In the genomic region with DNA sequence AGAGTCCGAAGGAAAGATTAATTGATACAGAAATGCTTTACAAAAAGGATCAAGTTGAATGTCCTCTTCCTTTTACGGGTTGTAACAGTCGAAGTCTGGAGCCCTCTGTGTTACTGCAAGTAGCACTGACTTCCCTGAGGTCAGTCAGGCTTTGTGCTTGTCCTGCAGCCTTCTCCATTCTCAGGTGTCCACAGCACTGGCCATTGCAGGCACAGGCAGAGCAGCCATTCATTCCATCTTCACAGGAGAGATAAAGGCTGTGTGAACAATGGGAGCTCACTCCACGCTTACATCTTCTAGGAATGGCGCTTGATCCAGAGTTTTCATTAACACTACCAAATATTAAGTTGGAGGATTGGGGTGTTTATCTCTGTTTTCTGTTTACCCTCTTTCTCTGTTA, we compare ENCODE assay signal across 19 mouse cellular contexts.
DNase-seq lines count a peak whose midpoint lies in the region; ATAC-seq lines count a peak whose summit lies in the region.
"Had no signal": no experiment of that assay in that cellular context is flagged by ENCODE, and none has a peak within 500 bp of the region (broad histone marks: within the 10 kb centered on the region; RNA-seq: fewer than 3 reads in every experiment).

No protein-coding gene starts in this region.

- no peaks in the 10 kb centered on the region for H3K9me3 ChIP-seq in heart, embryonic 11.5 days (replicated peaks; ENCODE audit: control insufficient read depth, low read length)
- 0 out of 2 replicates have a peak, but pooled peaks cover 7% of the 10 kb centered on the region for H3K9me3 ChIP-seq in midbrain, embryonic 10.5 days (replicated peaks)
- no peaks in the 10 kb centered on the region for H3K9me3 ChIP-seq in midbrain, embryonic 16.5 days (replicated peaks; ENCODE audit: control insufficient read depth, low read length, poor library complexity, severe bottlenecking)
- H3K9me3 ChIP-seq in embryonic facial prominence, embryonic 12.5 days: no peaks in the 10 kb centered on the region
- no peaks in the 10 kb centered on the region for H3K9me3 ChIP-seq in embryonic facial prominence, embryonic 15.5 days (replicated peaks)
- H3K9me3 ChIP-seq: limb, embryonic 15.5 days; liver, embryonic 15.5 days; neural tube, embryonic 12.5 days had no signal

- H3K9ac ChIP-seq in heart, embryonic 11.5 days (ENCODE audit: low read depth, low read length): no peak overlapping the region
- no peak overlapping the region for H3K9ac ChIP-seq in midbrain, embryonic 16.5 days (ENCODE audit: low read depth, low read length)
- H3K9ac ChIP-seq in embryonic facial prominence, embryonic 12.5 days: no peak overlapping the region
- H3K9ac ChIP-seq in embryonic facial prominence, embryonic 15.5 days: no peak overlapping the region
- H3K9ac ChIP-seq: limb, embryonic 15.5 days; liver, embryonic 15.5 days; neural tube, embryonic 12.5 days had no signal

- no peak overlapping the region for H3K4me2 ChIP-seq in heart, embryonic 11.5 days
- no peak overlapping the region for H3K4me2 ChIP-seq in midbrain, embryonic 16.5 days (ENCODE audit: low read length)
- no peak overlapping the region for H3K4me2 ChIP-seq in embryonic facial prominence, embryonic 12.5 days (replicated peaks)
- no peak overlapping the region for H3K4me2 ChIP-seq in embryonic facial prominence, embryonic 15.5 days (replicated peaks)
- H3K4me2 ChIP-seq: limb, embryonic 15.5 days; liver, embryonic 15.5 days; neural tube, embryonic 12.5 days had no signal

- H3K4me3 ChIP-seq in heart, embryonic 11.5 days (ENCODE audit: low read depth, low read length): no peak overlapping the region
- H3K4me3 ChIP-seq in midbrain, embryonic 10.5 days: no peak overlapping the region
- no peak overlapping the region for H3K4me3 ChIP-seq in midbrain, embryonic 16.5 days (ENCODE audit: low read depth, low read length)
- H3K4me3 ChIP-seq in embryonic facial prominence, embryonic 12.5 days: no peak overlapping the region
- no peak overlapping the region for H3K4me3 ChIP-seq in embryonic facial prominence, embryonic 15.5 days (replicated peaks)
- H3K4me3 ChIP-seq: limb, embryonic 15.5 days; liver, embryonic 15.5 days; neural tube, embryonic 12.5 days had no signal

- no peaks in the 10 kb centered on the region for H3K36me3 ChIP-seq in heart, embryonic 11.5 days (ENCODE audit: control insufficient read depth, insufficient read depth, low read length)
- H3K36me3 ChIP-seq in midbrain, embryonic 10.5 days: peaks cover 19% of the 10 kb centered on the region
- no peaks in the 10 kb centered on the region for H3K36me3 ChIP-seq in midbrain, embryonic 16.5 days (ENCODE audit: control insufficient read depth, insufficient read depth, low read length)
- no peaks in the 10 kb centered on the region for H3K36me3 ChIP-seq in embryonic facial prominence, embryonic 12.5 days
- H3K36me3 ChIP-seq in embryonic facial prominence, embryonic 15.5 days: no peaks in the 10 kb centered on the region
- H3K36me3 ChIP-seq: limb, embryonic 15.5 days; liver, embryonic 15.5 days; neural tube, embryonic 12.5 days had no signal

- no peaks in the 10 kb centered on the region for H3K27me3 ChIP-seq in heart, embryonic 11.5 days (ENCODE audit: control insufficient read depth, insufficient read depth, low read length)
- no peaks in the 10 kb centered on the region for H3K27me3 ChIP-seq in midbrain, embryonic 10.5 days (ENCODE audit: low read depth, poor library complexity, severe bottlenecking)
- H3K27me3 ChIP-seq in midbrain, embryonic 16.5 days (ENCODE audit: control insufficient read depth, insufficient read depth, low read depth, low read length): no peaks in the 10 kb centered on the region
- no peaks in the 10 kb centered on the region for H3K27me3 ChIP-seq in embryonic facial prominence, embryonic 12.5 days
- no peaks in the 10 kb centered on the region for H3K27me3 ChIP-seq in embryonic facial prominence, embryonic 15.5 days
- H3K27me3 ChIP-seq: limb, embryonic 15.5 days; liver, embryonic 15.5 days; neural tube, embryonic 12.5 days had no signal

- 81% methylated on average over 5 of the region's 5 CpGs for WGBS in heart, embryonic 11.5 days (ENCODE audit: insufficient replicate concordance)
- 67% methylated on average over 5 of the region's 5 CpGs for WGBS in midbrain, embryonic 10.5 days
- WGBS in midbrain, embryonic 16.5 days: 25% methylated on average over 5 of the region's 5 CpGs
- 69% methylated on average over 5 of the region's 5 CpGs for WGBS in embryonic facial prominence, embryonic 12.5 days
- WGBS in embryonic facial prominence, embryonic 15.5 days: 80% methylated on average over 5 of the region's 5 CpGs

- ATAC-seq in heart, embryonic 11.5 days (replicated peaks; ENCODE audit: insufficient number of reproducible peaks, low FRiP score, low TSS enrichment): no peak
- no peak for ATAC-seq in midbrain, embryonic 16.5 days
- ATAC-seq in embryonic facial prominence, embryonic 12.5 days (ENCODE audit: insufficient number of reproducible peaks, insufficient read depth, low FRiP score, low TSS enrichment): no peak
- no peak for ATAC-seq in embryonic facial prominence, embryonic 15.5 days (ENCODE audit: insufficient number of reproducible peaks, low FRiP score, low TSS enrichment, low read depth)
- ATAC-seq: hindbrain, embryonic 16.5 days; lung, postnatal 0 days had no signal

- no peak for DNase-seq in heart, postnatal 4 days
- DNase-seq in midbrain, embryonic 10.5 days (ENCODE audit: low spot score): no peak
- DNase-seq in spleen, postnatal 36 days (ENCODE audit: low spot score in 2 of 2): no peak
- DNase-seq: cerebellum, adult 18-20 months; cerebellum, postnatal 36 days; gastrocnemius, postnatal 25 days; kidney, adult 18-20 months; thymus, adult 18-20 months; thymus, postnatal 4 days had no signal

- H3K4me1 ChIP-seq in heart, embryonic 11.5 days (ENCODE audit: control insufficient read depth, insufficient read depth, low read length): peaks cover 2% of the 10 kb centered on the region; the same call in 1 of the 2 replicates
- H3K4me1 ChIP-seq in midbrain, embryonic 10.5 days: peaks cover 42% of the 10 kb centered on the region
- H3K4me1 ChIP-seq in midbrain, embryonic 16.5 days (ENCODE audit: control insufficient read depth, insufficient read depth, low read length): no peaks in the 10 kb centered on the region; the same call in 1 of the 2 replicates
- peaks cover 30% of the 10 kb centered on the region for H3K4me1 ChIP-seq in embryonic facial prominence, embryonic 12.5 days
- H3K4me1 ChIP-seq in embryonic facial prominence, embryonic 15.5 days: peaks cover 10% of the 10 kb centered on the region

- H3K27ac ChIP-seq in heart, embryonic 11.5 days (ENCODE audit: low read depth, low read length): 0 out of 2 replicates have a peak overlapping the region, but pooled peaks have one; percentile 29
- H3K27ac ChIP-seq in midbrain, embryonic 10.5 days (replicated peaks): peak overlapping the region; percentile 74
- H3K27ac ChIP-seq in midbrain, embryonic 16.5 days (ENCODE audit: low read length): no peak overlapping the region
- H3K27ac ChIP-seq in embryonic facial prominence, embryonic 12.5 days: peak overlapping the region; percentile 85
- 0 out of 2 replicates have a peak overlapping the region, but pooled peaks have one; percentile 7 for H3K27ac ChIP-seq in embryonic facial prominence, embryonic 15.5 days (replicated peaks)
- H3K27ac ChIP-seq: kidney, postnatal 0 days; liver, embryonic 15.5 days; neural tube, embryonic 12.5 days had no signal
